ENCODE assay signal across 15 mouse cellular contexts in the genomic region with DNA sequence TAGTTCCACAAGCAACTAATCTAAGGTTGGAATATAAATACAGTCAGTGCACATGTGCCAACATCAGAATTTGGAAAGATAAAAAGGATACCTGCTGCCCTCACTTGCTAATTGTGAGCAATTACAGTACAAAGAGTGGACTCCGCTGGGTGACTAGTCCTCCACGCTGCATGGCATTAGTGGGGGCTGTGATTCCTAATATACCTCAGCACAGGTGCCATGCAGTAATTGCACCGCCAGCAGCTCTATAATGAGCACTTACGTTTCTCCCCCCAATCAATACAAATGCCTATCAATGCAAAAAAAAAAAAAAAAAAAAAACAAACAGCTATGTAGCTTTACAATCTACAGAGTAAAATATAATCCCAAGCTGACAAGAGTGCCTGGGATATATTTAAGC.
"Had no signal": no experiment of that assay in that cellular context is flagged by ENCODE, and none has a peak within 500 bp of the region (broad histone marks: within the 10 kb centered on the region; RNA-seq: fewer than 3 reads in every experiment).

No protein-coding gene starts in this region.

- H3K4me2 ChIP-seq: lung, embryonic 14.5 days; midbrain, embryonic 12.5 days; midbrain, embryonic 15.5 days; neural tube, embryonic 13.5 days; stomach, embryonic 15.5 days had no signal

- H3K36me3 ChIP-seq: midbrain, embryonic 10.5 days; midbrain, embryonic 12.5 days; midbrain, embryonic 15.5 days; neural tube, embryonic 13.5 days; stomach, embryonic 15.5 days had no signal

- DNase-seq: lung, adult 18-20 months; lung, embryonic 14.5 days; lung, postnatal 10 days; lung, postnatal 4 days; right cerebral cortex, postnatal 14 days; thymus, adult 2 months; thymus, postnatal 25 days; thymus, postnatal 4 days had no signal

- H3K9ac ChIP-seq: lung, embryonic 14.5 days; midbrain, embryonic 12.5 days; midbrain, embryonic 15.5 days; neural tube, embryonic 13.5 days; stomach, embryonic 15.5 days had no signal

- H3K4me3 ChIP-seq: midbrain, embryonic 10.5 days; midbrain, embryonic 12.5 days; midbrain, embryonic 15.5 days; myocyte; neural tube, embryonic 13.5 days; stomach, embryonic 15.5 days had no signal

- H3K9me3 ChIP-seq: midbrain, embryonic 10.5 days; midbrain, embryonic 12.5 days; midbrain, embryonic 15.5 days; neural tube, embryonic 13.5 days; stomach, embryonic 15.5 days had no signal

- H3K4me1 ChIP-seq: midbrain, embryonic 10.5 days; midbrain, embryonic 12.5 days; midbrain, embryonic 15.5 days; neural tube, embryonic 13.5 days; stomach, embryonic 15.5 days had no signal

- H3K27me3 ChIP-seq: midbrain, embryonic 12.5 days; midbrain, embryonic 15.5 days; neural tube, embryonic 13.5 days; stomach, embryonic 15.5 days had no signal

- H3K27ac ChIP-seq: midbrain, embryonic 10.5 days; midbrain, embryonic 12.5 days; midbrain, embryonic 15.5 days; neural tube, embryonic 13.5 days; stomach, embryonic 15.5 days; stomach, postnatal 0 days had no signal

- ATAC-seq: midbrain, embryonic 15.5 days had no signal
